Mouse (Mus musculus): ENCODE results near the gene Dennd5b.

Gene Dennd5b

GRCm38 (mm10) chr6:148946881-148947405 lies 154.5 kb downstream of the Dennd5b start:
- no peak for DNase-seq (ENCODE audit: low spot score)

- DNase-seq (ENCODE audit: low spot score): peak; percentile 98
Observed at GRCm38 (mm10) chr6:148946409-148946742, 155.1 kb downstream of the Dennd5b start, which contains the start of gene Sinhcaf. Gene Sinhcaf (minus strand): TSS chr6:148946467.

- DNase-seq (ENCODE audit: low spot score): peak; percentile 13
Observed at GRCm38 (mm10) chr6:148945509-148946408, 155.7 kb downstream of the Dennd5b start.

GRCm38 (mm10) chr6:148944767-148945508 lies 156.5 kb downstream of the Dennd5b start:
- peak; percentile 77 for DNase-seq (ENCODE audit: low spot score)

GRCm38 (mm10) chr6:148944344-148944766 lies 157.1 kb downstream of the Dennd5b start:
- DNase-seq (ENCODE audit: low spot score): no peak

- DNase-seq (ENCODE audit: low spot score): no peak
Observed at GRCm38 (mm10) chr6:148943695-148944094, 157.8 kb downstream of the Dennd5b start.

- DNase-seq (ENCODE audit: low spot score): no peak
Observed at GRCm38 (mm10) chr6:148942406-148942805, 159.1 kb downstream of the Dennd5b start.

- no peak for DNase-seq (ENCODE audit: low spot score)
Observed at GRCm38 (mm10) chr6:148941880-148942279, 159.6 kb downstream of the Dennd5b start.

- DNase-seq (ENCODE audit: low spot score): peak; percentile 29
Observed at GRCm38 (mm10) chr6:148940383-148940782, 161.1 kb downstream of the Dennd5b start.

Measured in lung, postnatal 25 days (tissue).